Mouse (Mus musculus): ENCODE measurements around the gene Stab1.

DNA sequence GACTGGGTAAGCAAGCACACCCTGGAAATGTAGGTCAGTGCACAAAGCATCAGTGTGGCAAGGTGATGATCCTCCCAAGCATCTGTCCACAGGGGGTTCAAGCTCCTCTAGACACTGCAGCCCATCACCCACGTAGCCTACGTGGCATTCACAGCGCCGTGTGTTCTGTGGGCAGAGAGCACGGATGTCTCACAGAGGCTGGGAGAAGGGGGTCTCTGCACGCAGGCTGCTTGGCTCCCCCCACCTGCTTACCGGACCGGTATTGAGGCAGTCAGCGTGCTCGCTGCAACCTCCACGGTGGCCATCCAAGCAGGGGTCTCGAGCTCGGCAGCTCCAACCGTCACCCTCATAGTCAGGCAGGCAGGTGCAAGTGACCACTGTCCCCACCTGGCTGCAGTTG, 27.4 kb downstream of the Stab1 start:
- TF ChIP-seq CTCF (IDR thresholded peaks at IDR 0.05; ENCODE audit: low read depth) (no peak), EP300 (IDR thresholded peaks at IDR 0.05; ENCODE audit: low read depth) (no peak)

Measured in liver, embryonic 14.5 days (tissue).